Mouse (Mus musculus): ENCODE measurements at regions not wholly inside any gene's neighbourhood (a gene's known extent, or its start where the extent isn't known, plus 50 kb on each side); places are given as distances from the start of the nearest gene placed in this dataset.

- Histone ChIP-seq H3K36me3 (ENCODE audit: control insufficient read depth in 1 of 2, insufficient read depth in 2 of 2, low read length in 2 of 2) (no peaks in the 10 kb centered on the region), H3K9me3 (replicated peaks; ENCODE audit: insufficient read depth, low read length) (no peaks in the 10 kb centered on the region), H3K4me3 (ENCODE audit: control insufficient read depth in 1 of 2, insufficient read depth in 1 of 2, low read depth in 2 of 2, low read length in 2 of 2) (no peak overlapping the region), H3K79me2 (ENCODE audit: control insufficient read depth, insufficient read depth, low read length, poor library complexity) (no peaks in the 10 kb centered on the region), H3K27ac (ENCODE audit: control insufficient read depth, low read depth, low read length) (no peak overlapping the region), H3K27me3 (ENCODE audit: control insufficient read depth in 1 of 2, insufficient read depth in 2 of 2, low read length in 2 of 2) (no peaks in the 10 kb centered on the region), H3K4me1 (ENCODE audit: control insufficient read depth in 1 of 2, insufficient read depth in 2 of 2, low read length in 2 of 2) (no peaks in the 10 kb centered on the region), H3K9ac (ENCODE audit: control insufficient read depth, low read depth, low read length, poor library complexity, severe bottlenecking) (no peak overlapping the region)
- peak; percentile 3 for DNase-seq (ENCODE audit: low read depth, low spot score)
- TF ChIP-seq MYC (IDR thresholded peaks at IDR 0.05; ENCODE audit: low read depth, low read length) = no peak
- TF ChIP-seq CTCF (IDR thresholded peaks at IDR 0.05 in 2 of 3, conservative IDR thresholded peaks at IDR 0.05 in 1 of 3; ENCODE audit: control insufficient read depth in 1 of 3, insufficient read depth in 1 of 3, low read depth in 2 of 3, low read length in 3 of 3, poor library complexity in 1 of 3, severe bottlenecking in 1 of 3) = peak in 2 of 3 experiments; percentile 2 to 4; a peak in 1 of 6 replicates
- TF ChIP-seq RAD21 (IDR thresholded peaks at IDR 0.05; ENCODE audit: low read depth, low read length) = peak; percentile 15
- no peak for TF ChIP-seq TBP (IDR thresholded peaks at IDR 0.05; ENCODE audit: low read depth, low read length)
- TF ChIP-seq SMC3 (IDR thresholded peaks at IDR 0.05; ENCODE audit: low read depth, low read length) = peak; percentile 40
These were observed 408.4 kb upstream of the Ptbp2 start for GRCm38 (mm10) chr3:120192439-120193326.

GRCm38 (mm10) chr3:120189606-120190005 lies 405.3 kb upstream of the Ptbp2 start:
- Histone ChIP-seq H3K4me3 (ENCODE audit: control insufficient read depth in 1 of 2, insufficient read depth in 1 of 2, low read depth in 2 of 2, low read length in 2 of 2) (no peak overlapping the region), H3K4me1 (ENCODE audit: control insufficient read depth in 1 of 2, insufficient read depth in 2 of 2, low read length in 2 of 2) (no peaks in the 10 kb centered on the region)
- TF ChIP-seq EP300 (IDR thresholded peaks at IDR 0.05; ENCODE audit: low read depth in 1 of 2, low read length in 2 of 2) (no peak), CTCF (IDR thresholded peaks at IDR 0.05 in 2 of 3, conservative IDR thresholded peaks at IDR 0.05 in 1 of 3; ENCODE audit: control insufficient read depth in 1 of 3, insufficient read depth in 1 of 3, low read depth in 2 of 3, low read length in 3 of 3, poor library complexity in 1 of 3, severe bottlenecking in 1 of 3) (no peak), ETS1 (IDR thresholded peaks at IDR 0.05; ENCODE audit: low read depth, low read length) (no peak), USF1 (IDR thresholded peaks at IDR 0.05; ENCODE audit: low read depth, low read length) (no peak), JUND (IDR thresholded peaks at IDR 0.05; ENCODE audit: low read depth, low read length) (no peak), POLR2A (IDR thresholded peaks at IDR 0.05; ENCODE audit: control insufficient read depth in 1 of 2, insufficient read depth in 1 of 2, low read depth in 1 of 2, low read length in 2 of 2, poor library complexity in 1 of 2) (no peak), ZNF384 (IDR thresholded peaks at IDR 0.05; ENCODE audit: low read depth, low read length) (no peak), NELFE (IDR thresholded peaks at IDR 0.05; ENCODE audit: low read depth, low read length) (no peak), MAFK (IDR thresholded peaks at IDR 0.05; ENCODE audit: borderline replicate concordance, low read depth, low read length) (no peak), POLR2AphosphoS2 (IDR thresholded peaks at IDR 0.05; ENCODE audit: low read length) (no peak), NRF1 (IDR thresholded peaks at IDR 0.05; ENCODE audit: insufficient read depth, low read depth, low read length, poor library complexity, severe bottlenecking) (no peak), MAZ (IDR thresholded peaks at IDR 0.05; ENCODE audit: low read depth, low read length) (no peak), ELF1 (IDR thresholded peaks at IDR 0.05; ENCODE audit: low read depth, low read length) (no peak), SIN3A (IDR thresholded peaks at IDR 0.05; ENCODE audit: low read length) (no peak), BHLHE40 (IDR thresholded peaks at IDR 0.05; ENCODE audit: borderline replicate concordance, low read depth, low read length) (no peak), ZKSCAN1 (IDR thresholded peaks at IDR 0.05; ENCODE audit: low read depth, low read length) (no peak), ZC3H11A (IDR thresholded peaks at IDR 0.05; ENCODE audit: low read depth, low read length) (no peak)

More at GRCm38 (mm10) chr3:120189606-120190005, 405.3 kb upstream of the Ptbp2 start:
- H3K9me3 ChIP-seq (replicated peaks; ENCODE audit: insufficient read depth, low read length) = no peaks in the 10 kb centered on the region
- H3K27me3 ChIP-seq (ENCODE audit: control insufficient read depth in 1 of 2, insufficient read depth in 2 of 2, low read length in 2 of 2) = no peaks in the 10 kb centered on the region
- no peaks in the 10 kb centered on the region for H3K79me2 ChIP-seq (ENCODE audit: control insufficient read depth, insufficient read depth, low read length, poor library complexity)
- no peak overlapping the region for H3K9ac ChIP-seq (ENCODE audit: control insufficient read depth, low read depth, low read length, poor library complexity, severe bottlenecking)
- DNase-seq (ENCODE audit: low read depth, low spot score) = no peak
- H3K27ac ChIP-seq (ENCODE audit: control insufficient read depth, low read depth, low read length) = no peak overlapping the region
- no peaks in the 10 kb centered on the region for H3K36me3 ChIP-seq (ENCODE audit: control insufficient read depth in 1 of 2, insufficient read depth in 2 of 2, low read length in 2 of 2)
